Mouse (Mus musculus) CH12.LX (cell line): ENCODE results near the gene Higd1c. TPM values are rescaled to one million over a fixed set of nuclear protein-coding genes. Genes with fewer than 3 reads are reported as not detected.
"Not testable (repeated sequence)": the region's sequence is repeated elsewhere in the genome, so short reads cannot be mapped to it uniquely, and the experiment has no call there.

ENCODE experiments used
- DNase-seq: peaks from one replicate; pipeline ENCODE4 v3.0.0-alpha.2; 2013; ENCODE audit errors: extremely low read depth
- H3K27ac ChIP-seq: 2 replicates; pipeline ENCODE4 v1.5.1; 2012; ENCODE audit warnings: low read depth, mild to moderate bottlenecking, control low read depth, moderate library complexity; ENCODE audit not compliant: insufficient read depth
- H3K27me3 ChIP-seq: replicated peaks from 2 replicates; pipeline ENCODE3; 2012; ENCODE audit warnings: inconsistent platforms
- H3K36me3 ChIP-seq, 2 experiments: replicated peaks in 1 of 2; 2 replicates each; pipeline versions ENCODE3 to v1.6.1; 2012; ENCODE audit warnings: inconsistent platforms in 1 of 2, low read length in 1 of 2, mild to moderate bottlenecking in 1 of 2, mixed read lengths in 1 of 2, moderate library complexity in 1 of 2; ENCODE audit not compliant: control insufficient read depth in 1 of 2, insufficient read depth in 1 of 2
- H3K4me1 ChIP-seq, 2 experiments: 2 replicates each; pipeline ENCODE4 v1.6.1; 2012; ENCODE audit warnings: inconsistent platforms in 1 of 2, moderate library complexity in 1 of 2; ENCODE audit not compliant: insufficient read depth in 2 of 2, control insufficient read depth in 1 of 2
- H3K4me2 ChIP-seq: 2 replicates; pipeline ENCODE4 v1.6.1; 2012; ENCODE audit warnings: low read depth, mild to moderate bottlenecking, control low read depth; ENCODE audit not compliant: poor library complexity, insufficient read depth, severe bottlenecking
- H3K4me3 ChIP-seq, 3 experiments: fragments of 150-350 bp in 1 of 3; sonication (generic) in 1 of 3; replicated peaks in 1 of 3; 2 replicates each; pipeline versions ENCODE3 to v1.5.1; 2011 to 2012; ENCODE audit warnings: low read depth in 2 of 3, low read length in 2 of 3, mild to moderate bottlenecking in 2 of 3, moderate library complexity in 2 of 3, control low read depth in 1 of 3, improper control_type of control experiment in 1 of 3, inconsistent platforms in 1 of 3, mixed read lengths in 1 of 3; ENCODE audit not compliant: poor library complexity in 1 of 3
- H3K79me2 ChIP-seq: replicated peaks from 2 replicates; pipeline ENCODE4 v1.6.1; 2012; ENCODE audit warnings: mild to moderate bottlenecking, moderate library complexity; ENCODE audit not compliant: control insufficient read depth, poor library complexity, insufficient read depth, severe bottlenecking; ENCODE audit errors: extremely low read depth
- H3K9ac ChIP-seq: 2 replicates; pipeline ENCODE4 v1.6.1; 2012; ENCODE audit warnings: low read depth, mild to moderate bottlenecking, control low read depth, moderate library complexity; ENCODE audit not compliant: insufficient read depth
- H3K9me3 ChIP-seq: replicated peaks from 2 replicates; pipeline ENCODE3; 2012; ENCODE audit warnings: low read length, inconsistent platforms, mixed read lengths
- CHD1 ChIP-seq: IDR thresholded peaks from 2 replicates; pipeline ENCODE4 v1.6.1; 2012; ENCODE audit warnings: low read depth, low read length, improper control_type of control experiment, inconsistent platforms
- CTCF ChIP-seq, 2 experiments: IDR thresholded peaks in 1 of 2; conservative IDR thresholded peaks in 1 of 2; 2 replicates each; pipeline ENCODE4 v1.5.1; 2011 to 2012; ENCODE audit warnings: low read depth in 2 of 2, low read length in 2 of 2, improper control_type of control experiment in 1 of 2, inconsistent platforms in 1 of 2, mild to moderate bottlenecking in 1 of 2, moderate library complexity in 1 of 2
- E2F4 ChIP-seq: IDR thresholded peaks from 2 replicates; pipeline ENCODE4 v1.6.1; 2011; ENCODE audit warnings: low read depth, low read length, improper control_type of control experiment; ENCODE audit not compliant: insufficient replicate concordance
- ETS1 ChIP-seq: conservative IDR thresholded peaks from 2 replicates; pipeline ENCODE4 v1.6.1; 2012; ENCODE audit warnings: low read depth, mild to moderate bottlenecking, inconsistent platforms, low read length, improper control_type of control experiment, moderate library complexity
- GABPA ChIP-seq: IDR thresholded peaks from 2 replicates; pipeline ENCODE4 v1.6.1; 2012; ENCODE audit warnings: low read depth, low read length, improper control_type of control experiment, inconsistent platforms; ENCODE audit not compliant: insufficient replicate concordance
- HCFC1 ChIP-seq: IDR thresholded peaks from 2 replicates; pipeline ENCODE4 v1.6.1; 2012; ENCODE audit warnings: low read depth, mild to moderate bottlenecking, inconsistent platforms, low read length, improper control_type of control experiment
- JUN ChIP-seq: IDR thresholded peaks from 2 replicates; pipeline ENCODE4 v1.6.1; 2011; ENCODE audit warnings: low read depth, mild to moderate bottlenecking, low read length, improper control_type of control experiment, moderate library complexity; ENCODE audit not compliant: insufficient read depth
- MAFK ChIP-seq: IDR thresholded peaks from 2 replicates; pipeline ENCODE4 v1.6.1; 2011; ENCODE audit warnings: low read length, improper control_type of control experiment; ENCODE audit not compliant: insufficient replicate concordance
- MAX ChIP-seq: IDR thresholded peaks from 2 replicates; pipeline ENCODE4 v1.6.1; 2011; ENCODE audit warnings: low read length, improper control_type of control experiment
- MEF2A ChIP-seq: IDR thresholded peaks from 2 replicates; pipeline ENCODE4 v1.6.1; 2014; ENCODE audit warnings: low read depth, mild to moderate bottlenecking, inconsistent platforms, low read length, improper control_type of control experiment, borderline replicate concordance
- MXI1 ChIP-seq: IDR thresholded peaks from 2 replicates; pipeline ENCODE4 v1.6.1; 2011; ENCODE audit warnings: mild to moderate bottlenecking, low read depth, low read length, improper control_type of control experiment
- NELFE ChIP-seq: IDR thresholded peaks from 2 replicates; pipeline ENCODE4 v1.6.1; 2011; ENCODE audit warnings: low read depth, low read length, improper control_type of control experiment
- POLR2AphosphoS2 ChIP-seq: IDR thresholded peaks from 2 replicates; pipeline ENCODE4 v1.6.1; 2011; ENCODE audit warnings: low read depth, low read length, improper control_type of control experiment
- RAD21 ChIP-seq: IDR thresholded peaks from 2 replicates; pipeline ENCODE4 v1.6.1; 2011; ENCODE audit warnings: low read depth, mild to moderate bottlenecking, low read length, improper control_type of control experiment, moderate library complexity
- RCOR1 ChIP-seq: conservative IDR thresholded peaks from 2 replicates; pipeline ENCODE4 v1.6.1; 2012; ENCODE audit warnings: low read depth, mild to moderate bottlenecking, inconsistent platforms, low read length, improper control_type of control experiment
- SIN3A ChIP-seq: IDR thresholded peaks from 2 replicates; pipeline ENCODE4 v1.6.1; 2012; ENCODE audit warnings: low read length, improper control_type of control experiment, inconsistent platforms
- SMC3 ChIP-seq: IDR thresholded peaks from 2 replicates; pipeline ENCODE4 v1.6.1; 2011; ENCODE audit warnings: low read depth, low read length, improper control_type of control experiment
- TBP ChIP-seq: conservative IDR thresholded peaks from 2 replicates; pipeline ENCODE4 v1.6.1; 2011; ENCODE audit warnings: low read depth, low read length, improper control_type of control experiment
- USF2 ChIP-seq: conservative IDR thresholded peaks from 2 replicates; pipeline ENCODE4 v1.6.1; 2011; ENCODE audit warnings: low read depth, low read length, improper control_type of control experiment
- ZKSCAN1 ChIP-seq: IDR thresholded peaks from 2 replicates; pipeline ENCODE4 v1.6.1; 2012; ENCODE audit warnings: low read depth, inconsistent platforms, low read length, improper control_type of control experiment, borderline replicate concordance
- ZMIZ1 ChIP-seq: IDR thresholded peaks from 2 replicates; pipeline ENCODE4 v1.6.1; 2012; ENCODE audit warnings: low read depth, mild to moderate bottlenecking, inconsistent platforms, low read length, improper control_type of control experiment
- ZNF384 ChIP-seq: IDR thresholded peaks from 2 replicates; pipeline ENCODE4 v1.6.1; 2012; ENCODE audit warnings: low read depth, low read length, improper control_type of control experiment, inconsistent platforms
- dilution Hi-C: fragments of 300-500 bp; cut with MboI; formaldehyde crosslinking; loops from 2 replicates; pipeline ENCODE4 v1.14.3; 2020; ENCODE audit warnings: low sequenced_read_pairs; ENCODE audit not compliant: extremely low pct_unique_long_range_greater_than_20kb, extremely low pct_ligation_motif_present
- in situ Hi-C: fragments of 300-500 bp; cut with MboI; formaldehyde crosslinking; loops from 3 replicates; pipeline ENCODE4 v1.14.3; 2019; ENCODE audit warnings: low sequenced_read_pairs, low pct_ligation_motif_present, low pct_unique_long_range_greater_than_20kb, mixed read lengths
- polyA plus RNA-seq: library from polyadenylated mRNA; unstranded; fragments of >175 nt; gene quantifications from 2 replicates; pipeline ENCODE4 v1.2.1, GENCODE M21; 2012; ENCODE audit warnings: low read depth; ENCODE audit not compliant: insufficient read length
- total RNA-seq, 2 experiments: library from RNA; depleted of rRNA; stranded (reverse); fragments of 300-350 nt in 1 of 2; fragments of >200 nt in 1 of 2; gene quantifications; 2 replicates each; pipeline ENCODE4 v1.2.3; 2012 to 2014

Higd1c gene
- total and polyA plus RNA-seq, 3 experiments = not detected

GRCm38 (mm10) chr15:100337847-100338246 is 26.5 kb upstream of the Higd1c start:
- H3K79me2 ChIP-seq, H3K4me2 ChIP-seq, H3K9me3 ChIP-seq, in situ Hi-C loops, H3K9ac ChIP-seq, dilution Hi-C loops, H3K4me1 ChIP-seq, H3K27ac ChIP-seq, H3K4me3 ChIP-seq, H3K27me3 ChIP-seq, H3K36me3 ChIP-seq: not testable (repeated sequence)
- DNase-seq = peak; percentile 54
- TF ChIP-seq RAD21 (peak; percentile 29), SMC3 (peak; percentile 54), CTCF (conservative IDR thresholded peaks at IDR 0.05 in 1 of 2, IDR thresholded peaks at IDR 0.05 in 1 of 2; ENCODE audit: low read depth in 2 of 2, low read length in 2 of 2) (peak in 1 of 2 experiments; percentile 56; a peak in 3 of 4 replicates)

GRCm38 (mm10) chr15:100341314-100341980 is 22.9 kb upstream of the Higd1c start:
- dilution Hi-C loops = not testable (repeated sequence)

GRCm38 (mm10) chr15:100345484-100345883 is 18.9 kb upstream of the Higd1c start:
- TF ChIP-seq RCOR1 = no peak
- no peak for TF ChIP-seq CHD1
- no peak for TF ChIP-seq ZKSCAN1
- no peak for TF ChIP-seq GABPA
- TF ChIP-seq HCFC1 = no peak
- TF ChIP-seq ETS1 = no peak
- TF ChIP-seq TBP = no peak
- TF ChIP-seq E2F4 = no peak
- TF ChIP-seq SIN3A = no peak
- no peak for TF ChIP-seq MEF2A
- TF ChIP-seq USF2 = no peak
- no peak for TF ChIP-seq MAX
- no peak for TF ChIP-seq JUN
- TF ChIP-seq NELFE = no peak
- no peak for TF ChIP-seq MXI1
- no peak for TF ChIP-seq MAFK
- no peak for TF ChIP-seq ZMIZ1
- TF ChIP-seq POLR2AphosphoS2 = no peak
- no peak for TF ChIP-seq ZNF384
- TF ChIP-seq, all 38 proteins: peak for 0
- H3K4me3 ChIP-seq = no peak overlapping the region
- H3K27me3 ChIP-seq = peaks cover 4% of the 10 kb centered on the region
- no peak overlapping the region for H3K27ac ChIP-seq
- H3K9ac ChIP-seq = no peak overlapping the region
- dilution Hi-C loops = no loop called here
- no peak overlapping the region for H3K4me2 ChIP-seq
- no peaks in the 10 kb centered on the region for H3K79me2 ChIP-seq
- H3K4me1 ChIP-seq = peaks cover 2 to 4% of the 10 kb centered on the region in 2 experiments; a peak in 1 of 4 replicates
- H3K9me3 ChIP-seq = no peaks in the 10 kb centered on the region
- no peak for DNase-seq
- no peaks in the 10 kb centered on the region for H3K36me3 ChIP-seq
- in situ Hi-C loops = no loop called here

More at GRCm38 (mm10) chr15:100341314-100341980, 22.9 kb upstream of the Higd1c start:
- H3K27me3 ChIP-seq, H3K79me2 ChIP-seq, H3K9me3 ChIP-seq, H3K4me3 ChIP-seq, DNase-seq, H3K4me1 ChIP-seq, H3K9ac ChIP-seq, H3K36me3 ChIP-seq, in situ Hi-C loops, H3K27ac ChIP-seq, H3K4me2 ChIP-seq: not testable (repeated sequence)
